Mouse (Mus musculus): ENCODE measurements around the gene Fgf3. TPM values are rescaled to one million over a fixed set of nuclear protein-coding genes. Genes with fewer than 3 reads are reported as not detected.

The Fgf3 gene
- polyA plus RNA-seq (2014; fragmentation: Nextera tagmentation; extraction: Ambion mirVana), result 0.61 and 1.0 TPM in 2 replicates

DNA sequence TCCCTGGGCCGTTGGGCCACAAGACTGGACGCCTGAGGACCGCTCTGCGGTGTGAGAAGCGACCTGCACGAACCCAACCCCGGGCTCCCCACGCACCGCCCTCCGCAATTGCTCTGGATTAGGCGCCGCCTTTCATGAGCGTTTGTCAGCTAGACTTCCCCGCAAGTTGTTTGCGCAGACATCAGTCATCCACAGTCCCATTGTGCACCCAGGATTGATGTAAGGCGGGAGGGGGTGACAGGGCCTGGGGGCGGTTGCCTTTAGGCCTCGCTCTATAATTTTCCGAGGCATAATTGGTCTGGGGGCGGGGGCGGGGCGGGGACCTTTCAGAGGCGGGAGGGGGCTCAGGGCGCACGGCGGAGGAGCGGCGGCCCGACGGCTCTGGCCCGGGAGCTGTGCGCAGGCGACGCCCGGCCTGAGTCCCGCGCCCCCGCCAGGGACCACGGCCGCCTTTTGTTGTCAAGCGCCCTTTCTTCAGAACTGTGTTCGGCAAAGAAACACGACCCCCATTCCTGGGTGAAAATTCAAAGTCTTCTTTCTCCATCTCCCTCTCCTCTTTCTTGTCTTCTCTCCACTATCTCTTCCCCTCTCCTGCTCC, at the start of gene Fgf3:
Gene Fgf3 (plus strand): TSS at position 193 of the 598 bp plus-strand sequence.
- 1% methylated on average over 43 of the region's 43 CpGs for WGBS

DNA sequence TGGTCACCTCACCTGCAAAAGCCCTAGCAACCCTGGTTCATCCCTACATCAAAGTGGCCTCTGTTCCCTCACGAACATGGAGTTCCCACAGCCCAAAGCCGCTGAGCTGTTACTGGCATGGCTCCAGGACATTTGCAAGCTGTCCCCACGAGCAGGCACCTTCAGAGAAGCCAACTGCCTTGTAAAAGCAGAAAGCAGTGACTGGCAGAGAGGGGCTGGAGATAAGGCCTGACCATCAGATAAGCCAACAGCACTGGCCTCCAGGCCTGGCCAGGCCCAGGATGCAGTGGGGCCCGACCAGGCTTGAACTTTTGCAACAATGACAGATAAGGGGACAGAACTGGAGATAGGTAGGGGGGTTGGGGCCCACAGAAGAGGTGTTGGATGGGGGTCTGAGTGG, 49.3 kb upstream of the Fgf3 start:
- DNase-seq (ENCODE audit: low spot score) (no peak), ATAC-seq (replicated peaks; ENCODE audit: insufficient number of reproducible peaks, low FRiP score, low TSS enrichment, low read depth) (0 out of 2 replicates have a peak, but pooled peaks have one; percentile 15)
- Histone ChIP-seq H3K4me1 (ENCODE audit: control insufficient read depth, insufficient read depth, low read length) (no peaks in the 10 kb centered on the region), H3K9ac (replicated peaks; ENCODE audit: low read length) (no peak overlapping the region), H3K9me3 (replicated peaks; ENCODE audit: control insufficient read depth, low read length) (no peaks in the 10 kb centered on the region), H3K27ac (replicated peaks; ENCODE audit: low read depth, low read length) (no peak overlapping the region), H3K27me3 (ENCODE audit: control insufficient read depth, insufficient read depth, low read length) (peaks cover 3% of the 10 kb centered on the region; the same call in 1 of the 2 replicates), H3K36me3 (replicated peaks; ENCODE audit: control insufficient read depth, insufficient read depth, low read depth, low read length) (no peaks in the 10 kb centered on the region), H3K4me2 (ENCODE audit: low read depth, low read length) (no peak overlapping the region), H3K4me3 (ENCODE audit: low read depth, low read length) (no peak overlapping the region)
- WGBS, result 69% methylated on average over 4 of the region's 4 CpGs

More for the DNA sequence above, at the start of gene Fgf3:
- ATAC-seq (replicated peaks; ENCODE audit: insufficient number of reproducible peaks, low FRiP score, low TSS enrichment, low read depth), result no peak
- Histone ChIP-seq H3K4me1 (ENCODE audit: control insufficient read depth, insufficient read depth, low read length) (no peaks in the 10 kb centered on the region; the same call in 1 of the 2 replicates), H3K27me3 (ENCODE audit: control insufficient read depth, insufficient read depth, low read length) (peaks cover 53% of the 10 kb centered on the region), H3K27ac (replicated peaks; ENCODE audit: low read depth, low read length) (no peak within 1 kb of the TSS), H3K4me2 (ENCODE audit: low read depth, low read length) (peak within 1 kb of the TSS; percentile 56), H3K9me3 (replicated peaks; ENCODE audit: control insufficient read depth, low read length) (no peaks in the 10 kb centered on the region), H3K36me3 (replicated peaks; ENCODE audit: control insufficient read depth, insufficient read depth, low read depth, low read length) (no peaks in the 10 kb centered on the region), H3K9ac (replicated peaks; ENCODE audit: low read length) (0 out of 2 replicates have a peak within 1 kb of the TSS, but pooled peaks have one; percentile 34), H3K4me3 (ENCODE audit: low read depth, low read length) (peak within 1 kb of the TSS; percentile 35)
- DNase-seq (ENCODE audit: low spot score), result no peak

DNA sequence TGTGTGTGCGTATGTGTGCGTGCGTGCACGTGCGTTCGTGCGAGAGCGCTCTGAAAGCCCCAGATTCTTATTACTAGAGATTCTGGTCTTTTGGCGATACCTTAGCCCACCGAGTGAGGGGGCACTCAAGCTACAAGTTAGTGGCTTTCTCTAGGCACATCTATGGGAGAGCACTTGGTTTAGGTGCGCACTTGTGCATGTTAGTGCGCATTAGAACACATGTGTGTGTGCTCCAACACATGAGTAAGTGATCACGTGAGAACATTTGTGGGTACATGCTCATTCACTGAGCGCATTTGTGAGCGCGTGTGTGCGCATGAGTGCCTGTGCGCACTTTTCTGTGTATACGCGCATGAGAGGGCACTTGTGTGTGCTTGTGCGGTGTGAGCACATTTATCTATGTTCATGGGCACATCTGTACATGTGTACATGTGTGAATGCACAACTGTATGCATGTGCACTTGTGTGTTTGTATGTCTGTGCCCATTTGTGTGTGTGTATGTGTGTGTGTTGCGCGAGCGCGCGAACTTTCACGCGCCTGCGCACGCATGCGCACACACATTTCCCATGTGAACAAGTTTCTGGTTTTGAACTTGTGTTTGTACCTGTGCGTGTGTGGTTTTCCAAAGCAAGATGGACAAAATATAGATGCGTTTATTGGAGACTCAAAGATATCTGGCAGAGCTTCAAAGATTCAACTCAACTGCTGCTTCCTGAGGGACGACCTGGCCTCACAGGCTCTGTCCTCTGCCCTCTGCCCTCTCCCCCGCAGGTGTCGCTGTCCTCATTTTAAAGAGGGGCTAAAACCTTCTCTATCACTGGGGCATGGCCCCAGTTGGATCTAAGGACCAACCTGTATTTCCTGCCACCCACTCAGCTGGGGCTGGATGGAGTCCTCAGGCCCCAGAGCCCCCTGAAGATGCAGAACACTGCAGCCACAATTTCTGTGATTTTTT, 48.0 kb upstream of the Fgf3 start:
- Histone ChIP-seq H3K36me3 (replicated peaks; ENCODE audit: control insufficient read depth, insufficient read depth, low read depth, low read length) (no peaks in the 10 kb centered on the region), H3K4me2 (ENCODE audit: low read depth, low read length) (peak overlapping the region; percentile 39), H3K9me3 (replicated peaks; ENCODE audit: control insufficient read depth, low read length) (no peaks in the 10 kb centered on the region), H3K4me3 (ENCODE audit: low read depth, low read length) (peak overlapping the region; percentile 28), H3K27me3 (ENCODE audit: control insufficient read depth, insufficient read depth, low read length) (peaks cover 3% of the 10 kb centered on the region; the same call in 1 of the 2 replicates), H3K27ac (replicated peaks; ENCODE audit: low read depth, low read length) (no peak overlapping the region), H3K4me1 (ENCODE audit: control insufficient read depth, insufficient read depth, low read length) (no peaks in the 10 kb centered on the region), H3K9ac (replicated peaks; ENCODE audit: low read length) (0 out of 2 replicates have a peak overlapping the region, but pooled peaks have one; percentile 13)
- peak; percentile 55 for DNase-seq (ENCODE audit: low spot score)
- no peak for ATAC-seq (replicated peaks; ENCODE audit: insufficient number of reproducible peaks, low FRiP score, low TSS enrichment, low read depth)
- 51% methylated on average over 36 of the region's 36 CpGs for WGBS

DNA sequence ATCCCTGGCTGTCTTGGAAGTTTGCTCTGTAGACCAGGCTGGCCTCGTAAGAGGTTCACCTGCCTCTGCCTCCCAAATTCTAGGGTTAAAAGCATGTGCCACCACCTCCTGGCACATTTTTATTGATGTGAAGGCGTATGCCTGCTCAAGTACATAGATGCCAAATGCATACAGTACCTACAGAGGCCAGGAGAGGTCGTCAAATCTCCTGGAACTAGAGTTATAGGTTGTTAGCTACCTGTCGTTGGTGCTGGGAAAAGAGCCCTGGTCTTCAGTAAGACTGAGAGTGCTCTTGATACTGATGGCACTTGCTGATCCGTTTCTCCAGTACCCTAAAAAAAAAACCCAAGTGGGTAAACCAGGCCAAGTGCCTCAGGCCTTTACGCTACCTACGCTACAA, 46.5 kb upstream of the Fgf3 start:
- WGBS, result 85% methylated on average over 7 of the region's 7 CpGs
- H3K27ac ChIP-seq (replicated peaks; ENCODE audit: low read depth, low read length), result no peak overlapping the region
- H3K27me3 ChIP-seq (ENCODE audit: control insufficient read depth, insufficient read depth, low read length), result peaks cover 3% of the 10 kb centered on the region; the same call in 1 of the 2 replicates
- H3K9me3 ChIP-seq (replicated peaks; ENCODE audit: control insufficient read depth, low read length), result no peaks in the 10 kb centered on the region
- no peak overlapping the region for H3K9ac ChIP-seq (replicated peaks; ENCODE audit: low read length)
- no peak overlapping the region for H3K4me3 ChIP-seq (ENCODE audit: low read depth, low read length)
- no peaks in the 10 kb centered on the region for H3K36me3 ChIP-seq (replicated peaks; ENCODE audit: control insufficient read depth, insufficient read depth, low read depth, low read length)
- ATAC-seq (replicated peaks; ENCODE audit: insufficient number of reproducible peaks, low FRiP score, low TSS enrichment, low read depth) (no peak), DNase-seq (ENCODE audit: low spot score) (no peak)
- H3K4me1 ChIP-seq (ENCODE audit: control insufficient read depth, insufficient read depth, low read length), result no peaks in the 10 kb centered on the region
- H3K4me2 ChIP-seq (ENCODE audit: low read depth, low read length), result no peak overlapping the region

DNA sequence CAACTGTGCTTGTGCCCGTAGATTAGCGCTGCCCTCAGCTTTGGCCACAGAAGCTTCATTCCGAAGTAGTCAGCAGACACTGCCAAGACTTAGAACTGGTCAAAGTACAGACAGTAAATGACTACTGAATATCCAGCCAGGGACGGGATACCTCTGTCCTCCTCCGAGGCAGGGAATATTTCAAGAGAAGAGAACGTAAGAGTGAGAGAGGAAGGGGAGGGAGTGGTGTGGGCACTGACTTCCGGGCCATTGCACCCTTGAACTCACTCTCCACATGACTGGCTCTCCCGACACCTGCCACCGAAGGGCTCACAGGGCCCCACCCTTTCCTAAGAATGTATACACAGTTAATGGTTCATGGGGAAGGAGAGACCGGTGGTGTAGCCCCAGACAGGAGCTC, 44.6 kb upstream of the Fgf3 start:
- Histone ChIP-seq H3K27me3 (ENCODE audit: control insufficient read depth, insufficient read depth, low read length) (peaks cover 3% of the 10 kb centered on the region; the same call in 1 of the 2 replicates), H3K36me3 (replicated peaks; ENCODE audit: control insufficient read depth, insufficient read depth, low read depth, low read length) (no peaks in the 10 kb centered on the region), H3K27ac (replicated peaks; ENCODE audit: low read depth, low read length) (no peak overlapping the region), H3K4me3 (ENCODE audit: low read depth, low read length) (no peak overlapping the region), H3K9ac (replicated peaks; ENCODE audit: low read length) (no peak overlapping the region), H3K4me2 (ENCODE audit: low read depth, low read length) (no peak overlapping the region), H3K4me1 (ENCODE audit: control insufficient read depth, insufficient read depth, low read length) (no peaks in the 10 kb centered on the region; the same call in 1 of the 2 replicates), H3K9me3 (replicated peaks; ENCODE audit: control insufficient read depth, low read length) (no peaks in the 10 kb centered on the region)
- DNase-seq (ENCODE audit: low spot score) (no peak), ATAC-seq (replicated peaks; ENCODE audit: insufficient number of reproducible peaks, low FRiP score, low TSS enrichment, low read depth) (no peak)
- 82% methylated on average over 10 of the region's 10 CpGs for WGBS

DNA sequence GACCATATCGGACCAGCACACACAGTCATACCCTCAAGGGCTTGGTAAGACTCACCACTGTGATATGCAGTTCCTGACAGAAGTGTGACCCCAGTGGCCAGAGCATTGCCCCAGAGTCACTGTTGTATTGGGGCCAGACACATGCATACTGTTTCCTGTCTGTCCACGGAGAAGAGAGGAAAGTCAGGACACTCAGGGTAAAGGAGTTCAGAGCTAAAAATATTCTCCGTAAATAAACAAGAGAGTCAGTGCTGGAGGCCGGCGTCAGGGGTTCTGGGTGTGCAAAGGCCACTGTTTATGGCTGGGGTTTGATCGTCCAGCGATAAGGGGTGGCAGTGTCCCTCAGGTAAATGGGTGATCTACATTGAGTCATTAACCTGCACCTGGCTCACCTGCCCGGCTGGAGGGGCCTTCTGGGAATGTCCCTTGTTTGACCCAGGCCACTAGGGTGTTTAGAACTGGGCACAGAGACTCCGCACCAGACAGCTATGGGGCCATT, 41.9 kb upstream of the Fgf3 start:
- H3K4me2 ChIP-seq (ENCODE audit: low read depth, low read length), result no peak overlapping the region
- H3K4me1 ChIP-seq (ENCODE audit: control insufficient read depth, insufficient read depth, low read length), result no peaks in the 10 kb centered on the region; the same call in 1 of the 2 replicates
- no peak for ATAC-seq (replicated peaks; ENCODE audit: insufficient number of reproducible peaks, low FRiP score, low TSS enrichment, low read depth)
- no peaks in the 10 kb centered on the region for H3K36me3 ChIP-seq (replicated peaks; ENCODE audit: control insufficient read depth, insufficient read depth, low read depth, low read length)
- DNase-seq (ENCODE audit: low spot score), result no peak
- no peak overlapping the region for H3K9ac ChIP-seq (replicated peaks; ENCODE audit: low read length)
- no peaks in the 10 kb centered on the region for H3K9me3 ChIP-seq (replicated peaks; ENCODE audit: control insufficient read depth, low read length)
- H3K4me3 ChIP-seq (ENCODE audit: low read depth, low read length), result no peak overlapping the region
- no peak overlapping the region for H3K27ac ChIP-seq (replicated peaks; ENCODE audit: low read depth, low read length)
- H3K27me3 ChIP-seq (ENCODE audit: control insufficient read depth, insufficient read depth, low read length), result no peaks in the 10 kb centered on the region
- 73% methylated on average over 9 of the region's 9 CpGs for WGBS

DNA sequence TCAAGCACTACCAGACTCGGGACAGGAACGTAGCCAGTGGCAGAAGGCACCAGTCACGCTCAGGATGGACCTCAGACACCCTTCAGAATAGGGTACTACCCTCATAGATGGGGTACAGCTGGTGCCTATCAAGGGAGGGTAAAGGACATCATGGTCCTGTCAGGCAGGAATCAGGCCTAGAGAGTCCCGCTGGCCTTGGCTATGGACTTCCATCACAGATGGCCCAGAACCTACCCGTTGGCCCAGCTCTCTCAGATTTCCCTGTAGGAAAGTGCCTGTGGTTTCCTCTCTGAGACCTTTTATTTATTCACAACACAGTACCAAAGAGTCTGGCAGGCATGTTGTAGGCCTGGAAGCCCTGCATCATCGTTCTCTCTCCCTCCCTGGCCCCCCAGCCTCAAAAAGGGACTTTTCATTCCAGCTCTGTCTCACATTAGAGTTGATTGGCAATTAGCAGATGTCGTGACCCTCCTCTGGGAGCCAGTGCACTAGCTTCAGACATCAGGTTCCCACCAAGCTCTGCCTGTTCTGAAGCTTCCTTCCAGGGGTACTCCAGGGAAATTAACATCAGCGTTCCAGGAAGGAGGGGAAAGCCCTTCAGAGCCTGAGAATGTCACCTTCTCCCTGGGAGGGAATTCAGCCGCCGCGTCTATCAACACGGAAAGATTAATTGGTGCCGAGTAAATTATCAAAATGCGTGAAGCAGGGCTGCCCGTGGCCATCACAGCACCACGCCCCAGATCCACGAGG, 40.7 kb upstream of the Fgf3 start:
- H3K9me3 ChIP-seq (replicated peaks; ENCODE audit: control insufficient read depth, low read length), result no peaks in the 10 kb centered on the region
- H3K4me1 ChIP-seq (ENCODE audit: control insufficient read depth, insufficient read depth, low read length), result no peaks in the 10 kb centered on the region; the same call in 1 of the 2 replicates
- ATAC-seq (replicated peaks; ENCODE audit: insufficient number of reproducible peaks, low FRiP score, low TSS enrichment, low read depth), result no peak
- no peak overlapping the region for H3K4me2 ChIP-seq (ENCODE audit: low read depth, low read length)
- H3K9ac ChIP-seq (replicated peaks; ENCODE audit: low read length), result no peak overlapping the region
- no peak overlapping the region for H3K27ac ChIP-seq (replicated peaks; ENCODE audit: low read depth, low read length)
- H3K36me3 ChIP-seq (replicated peaks; ENCODE audit: control insufficient read depth, insufficient read depth, low read depth, low read length), result no peaks in the 10 kb centered on the region
- no peak overlapping the region for H3K4me3 ChIP-seq (ENCODE audit: low read depth, low read length)
- H3K27me3 ChIP-seq (ENCODE audit: control insufficient read depth, insufficient read depth, low read length), result no peaks in the 10 kb centered on the region
- 48% methylated on average over 17 of the region's 17 CpGs for WGBS
- DNase-seq (ENCODE audit: low spot score), result peak; percentile 6

Data from embryonic facial prominence, embryonic 11.5 days (tissue).